Mouse (Mus musculus): ENCODE data around the gene Clec12b.
A peak's percentile ranks its signal among the peaks of the same experiment; 100 is the strongest.
"Not testable (repeated sequence)": the region's sequence is repeated elsewhere in the genome, so short reads cannot be mapped to it uniquely, and the experiment has no call there.

Clec12b gene

DNA sequence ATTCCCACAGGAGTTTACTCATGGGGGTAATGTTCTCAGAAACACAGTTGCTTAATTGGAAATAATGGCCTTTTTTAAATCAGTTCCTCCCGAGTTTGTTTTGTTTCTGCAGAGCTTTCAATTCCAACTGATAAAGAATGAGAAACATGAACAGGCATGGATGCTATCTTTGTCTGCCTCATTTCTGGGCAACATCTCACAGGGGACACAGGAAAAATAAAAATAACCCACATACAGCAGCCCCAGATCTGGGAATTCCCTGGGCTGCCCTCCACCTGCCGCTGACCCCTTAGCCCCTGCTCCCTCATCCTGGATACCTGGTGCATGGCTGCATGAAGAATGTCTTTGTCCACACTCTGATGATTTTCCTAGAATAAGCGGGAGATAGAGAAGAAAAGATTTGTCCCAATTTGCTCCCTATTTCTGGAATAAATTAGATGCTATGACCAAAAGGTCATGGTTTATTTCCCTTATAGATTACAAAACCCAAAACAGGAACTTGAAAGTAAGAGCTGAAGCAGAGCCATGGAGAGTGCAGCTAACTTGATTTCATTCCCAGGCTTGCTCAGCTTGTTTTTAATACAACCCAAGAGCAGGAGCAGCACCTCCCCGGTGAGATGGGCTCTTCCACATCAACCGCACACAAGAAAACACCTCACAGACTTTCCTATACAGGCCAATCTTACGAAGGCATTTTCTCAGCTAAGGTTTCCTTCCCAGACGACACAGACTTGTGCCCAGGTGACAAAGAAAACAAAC, 16.1 kb downstream of the Clec12b start:
- DNase-seq (ENCODE audit: low spot score): no peak

DNA sequence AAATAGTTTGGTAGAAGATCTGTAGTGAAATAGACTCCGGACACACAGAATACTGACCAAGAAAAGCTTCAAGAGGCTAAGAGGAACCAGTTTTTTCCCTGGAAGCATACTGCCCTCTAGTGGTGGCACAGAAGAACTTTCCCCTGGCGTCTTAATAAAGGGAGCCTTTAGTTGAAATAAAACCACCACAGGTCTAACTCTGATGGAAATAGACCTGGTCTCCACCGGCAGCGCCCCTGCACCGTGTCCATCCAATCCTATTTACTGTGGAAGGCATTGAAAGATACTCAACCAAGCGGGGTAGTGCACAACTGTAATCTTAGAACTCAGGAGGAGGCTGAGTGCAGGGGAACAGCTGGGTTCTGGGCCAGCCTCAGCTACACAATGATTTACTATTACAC, 19.7 kb downstream of the Clec12b start:
- no peak for DNase-seq (ENCODE audit: low spot score)

DNA sequence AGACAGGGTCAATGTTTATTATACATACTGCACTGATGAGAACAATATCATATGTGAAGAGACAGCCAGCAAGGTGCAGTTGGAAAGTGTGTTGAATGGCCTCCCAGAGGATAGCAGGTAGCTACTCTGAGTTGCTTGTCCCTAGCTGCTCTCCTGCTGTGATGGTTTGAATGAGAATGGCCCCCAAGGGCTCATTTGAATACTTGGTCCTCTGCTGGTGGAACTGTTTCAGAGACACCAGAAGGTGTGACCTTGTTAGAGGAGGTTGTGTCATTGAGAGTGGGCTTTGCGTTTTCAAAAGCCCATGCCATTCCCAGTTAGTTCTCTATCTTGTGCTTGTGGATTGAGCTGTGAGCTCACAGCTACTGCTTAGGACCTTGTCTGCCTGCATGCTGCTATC, 21.7 kb downstream of the Clec12b start:
- DNase-seq (ENCODE audit: low spot score): no peak

DNA sequence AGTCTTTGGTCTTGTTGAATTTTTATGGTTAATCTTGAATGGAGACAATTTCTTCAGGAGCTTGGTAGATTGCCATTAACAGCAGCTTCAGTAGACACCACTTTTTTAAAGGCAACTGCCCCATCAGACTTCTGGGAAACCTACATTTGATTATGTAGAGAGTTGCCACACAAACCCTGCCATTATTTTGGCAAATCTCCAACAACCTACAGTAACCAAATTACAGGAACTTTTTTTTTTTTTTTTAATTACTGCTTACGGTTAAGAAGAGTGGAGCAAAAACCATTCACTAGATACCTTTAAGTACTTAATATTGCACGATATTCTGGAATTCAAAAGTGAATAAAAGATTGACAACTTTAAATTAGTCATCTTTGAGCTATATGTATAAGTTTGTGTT, 26.2 kb downstream of the Clec12b start:
- DNase-seq (ENCODE audit: low spot score): no peak

DNA sequence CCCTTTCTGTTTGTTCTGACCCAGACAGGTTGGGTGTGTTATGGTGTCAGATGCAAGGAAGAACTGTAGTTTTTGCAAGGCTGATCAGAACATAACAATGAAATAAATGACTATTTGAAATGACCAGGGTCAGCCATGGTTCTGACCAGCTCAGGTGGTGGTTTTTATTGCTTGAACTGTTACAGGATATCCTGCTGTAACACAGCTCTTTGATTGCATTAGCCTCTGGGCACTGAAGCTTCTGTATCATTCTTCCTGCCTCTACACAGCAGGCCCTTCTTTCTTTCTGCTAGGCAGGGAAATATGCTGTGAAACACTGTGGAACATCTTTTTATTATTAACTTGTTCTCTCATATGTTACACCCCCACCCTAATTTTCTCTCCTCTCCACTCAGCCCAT, 29.2 kb downstream of the Clec12b start:
- DNase-seq (ENCODE audit: low spot score): no peak

DNA sequence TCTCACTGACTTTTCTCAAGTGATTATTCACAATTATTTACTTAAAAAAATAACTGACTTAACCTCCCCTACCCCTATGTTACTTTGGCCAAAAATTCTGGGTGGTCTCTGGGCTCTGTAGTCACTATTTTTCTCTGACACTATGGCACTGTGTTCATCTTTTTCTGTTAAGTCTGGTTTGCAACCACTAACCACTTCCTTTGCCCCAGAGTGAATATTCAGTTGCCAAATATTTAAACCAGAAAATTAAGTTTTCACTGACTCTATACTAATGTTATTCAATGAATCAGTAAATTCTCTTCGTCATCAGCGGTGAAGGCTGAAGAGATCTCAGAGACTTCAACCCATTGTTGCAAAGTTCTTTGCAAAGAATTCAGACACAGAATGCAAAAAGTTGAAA, 29.9 kb downstream of the Clec12b start:
- DNase-seq (ENCODE audit: low spot score): no peak

DNA sequence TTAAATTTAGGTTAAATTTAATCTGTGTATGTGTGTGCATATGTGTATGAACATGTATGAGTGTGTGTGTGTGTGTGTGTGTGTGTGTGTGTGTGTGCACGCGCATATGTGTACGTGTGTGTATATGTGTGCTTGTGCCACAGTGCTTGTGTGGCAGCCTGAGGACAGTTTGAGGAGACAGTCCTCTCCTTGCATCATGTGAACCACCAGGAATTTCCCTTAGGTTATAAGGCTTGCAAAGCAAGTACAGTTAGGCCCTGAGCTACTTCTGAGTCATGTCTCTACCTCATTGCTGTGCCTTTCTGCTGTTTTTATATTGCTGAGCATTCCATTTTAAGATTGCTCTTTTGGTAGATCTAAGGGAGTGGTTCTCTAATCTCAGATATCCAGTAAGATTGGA, 34.6 kb downstream of the Clec12b start:
- DNase-seq (ENCODE audit: low spot score): no peak

DNA sequence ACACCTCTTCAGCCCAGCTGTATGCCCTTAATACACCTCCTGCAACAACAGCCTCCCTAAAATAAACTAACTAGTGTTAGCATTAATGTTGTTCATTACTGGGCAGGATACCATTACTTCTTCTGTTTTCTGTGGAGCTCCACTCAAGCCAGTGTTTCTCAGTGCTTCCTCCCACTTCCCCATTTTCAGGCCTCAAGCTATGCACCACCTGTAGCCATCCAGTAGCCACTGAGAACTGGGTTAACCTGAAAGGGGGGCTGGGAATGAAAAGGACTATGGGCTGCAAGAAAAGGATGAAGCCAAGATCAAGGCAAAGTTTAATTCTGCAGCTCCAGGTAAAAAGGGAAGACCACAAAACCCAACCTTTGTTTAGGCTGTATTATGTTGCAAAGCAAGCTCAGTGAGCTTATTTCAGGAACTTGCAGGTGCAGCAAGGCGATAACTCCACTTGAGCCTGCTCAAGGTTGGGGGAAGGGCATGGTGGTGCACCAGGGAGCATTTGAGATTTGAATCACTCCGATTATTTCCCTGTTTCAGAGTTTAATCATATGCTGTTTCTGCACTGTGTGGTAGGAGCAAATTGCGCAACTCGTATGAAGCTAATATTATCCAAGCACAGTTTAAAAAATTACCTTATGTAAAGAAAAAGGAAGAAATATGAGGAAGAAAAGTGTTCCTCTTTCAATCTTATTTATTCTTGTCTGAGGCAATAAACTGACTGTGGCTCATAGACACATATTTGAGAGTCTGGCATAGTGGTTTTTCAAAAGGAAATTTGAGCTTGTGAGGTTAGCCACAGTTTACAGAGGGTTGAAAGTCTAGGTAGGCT, 35.9 kb downstream of the Clec12b start:
- no peak for DNase-seq (ENCODE audit: low spot score)

DNA sequence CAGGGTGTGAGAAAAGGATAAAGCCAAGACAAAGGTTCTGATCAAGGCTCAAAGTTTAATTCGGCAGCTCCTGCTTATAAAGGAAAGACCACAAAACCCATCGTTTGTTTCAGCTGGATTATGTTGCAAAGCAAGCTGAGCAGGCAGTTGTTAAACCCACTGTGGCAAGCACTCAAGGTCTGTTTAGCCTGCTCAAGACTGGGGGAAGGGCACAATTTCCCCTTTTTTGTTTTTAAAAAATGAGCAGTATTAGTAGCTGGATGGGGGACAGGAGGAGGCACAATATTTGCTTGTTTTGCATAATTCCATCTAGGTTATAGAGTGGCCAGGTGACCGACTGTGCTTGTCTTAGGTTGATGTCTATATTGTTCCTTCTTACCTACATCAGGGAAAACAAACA, 41.3 kb downstream of the Clec12b start:
- DNase-seq (ENCODE audit: low spot score): no peak

DNA sequence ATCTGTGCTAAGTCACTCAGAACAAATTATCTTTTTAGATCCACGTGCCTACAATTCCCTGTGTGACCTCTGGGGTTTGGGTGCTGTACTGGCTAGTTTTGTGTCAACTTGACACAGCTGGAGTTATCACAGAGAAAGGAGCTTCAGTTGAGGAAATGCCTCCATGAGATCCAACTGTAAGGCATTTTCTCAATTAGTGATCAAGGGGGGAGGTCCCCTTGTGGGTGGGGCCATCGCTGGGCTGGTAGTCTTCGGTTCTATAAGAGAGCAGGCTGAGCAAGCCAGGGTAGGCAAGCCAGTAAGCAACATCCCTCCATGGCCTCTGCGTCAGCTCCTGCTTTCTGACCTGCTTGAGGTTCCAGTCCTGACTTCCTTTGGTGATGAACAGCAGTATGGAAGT, 43.3 kb downstream of the Clec12b start, which contains the start of gene Clec12a:
Gene Clec12a, plus strand, starts transcription at position 301 of the 400 bp plus-strand sequence.
- not testable (repeated sequence) for DNase-seq (ENCODE audit: low spot score)

DNA sequence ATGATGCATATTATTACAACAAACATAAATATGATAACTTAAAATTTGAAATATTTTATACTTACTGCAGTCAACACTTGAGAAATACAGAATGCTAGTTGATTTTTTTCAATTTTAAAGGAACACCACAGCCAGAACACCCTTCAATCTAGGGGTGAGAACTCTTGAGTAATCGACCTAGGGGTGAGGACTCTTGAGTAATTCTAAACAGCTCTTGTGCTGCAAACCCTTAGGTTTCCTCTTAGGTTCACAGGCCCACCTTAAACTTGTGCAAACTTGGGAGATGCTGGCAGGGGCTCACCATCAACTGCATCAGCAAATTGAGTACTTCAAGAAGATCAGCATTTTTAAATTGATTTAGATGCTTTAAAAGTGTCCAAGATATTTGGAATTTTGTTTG, 47.9 kb downstream of the Clec12b start:
- no peak for DNase-seq (ENCODE audit: low spot score)

DNA sequence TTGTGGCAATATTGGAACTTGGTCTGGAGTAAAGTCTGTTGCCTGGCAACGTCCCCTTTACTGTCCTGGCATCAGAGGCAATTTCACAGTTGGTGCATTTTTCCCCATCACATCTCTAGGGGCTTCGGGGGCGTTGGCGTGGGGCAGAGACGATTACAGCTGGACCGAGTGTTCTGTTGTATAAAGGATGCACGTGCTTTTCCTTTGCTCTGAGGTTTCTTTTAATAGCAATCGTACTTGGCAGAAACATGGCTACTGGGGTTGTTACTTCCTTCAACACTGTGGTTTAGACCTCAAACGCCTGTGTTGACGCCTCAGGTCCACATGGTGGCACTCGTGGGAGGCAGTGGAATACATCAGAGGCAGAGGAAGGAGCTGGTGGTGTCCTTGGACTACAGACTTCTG, 52.0 kb downstream of the Clec12b start:
- peak; percentile 24 for DNase-seq (ENCODE audit: low spot score)

DNA sequence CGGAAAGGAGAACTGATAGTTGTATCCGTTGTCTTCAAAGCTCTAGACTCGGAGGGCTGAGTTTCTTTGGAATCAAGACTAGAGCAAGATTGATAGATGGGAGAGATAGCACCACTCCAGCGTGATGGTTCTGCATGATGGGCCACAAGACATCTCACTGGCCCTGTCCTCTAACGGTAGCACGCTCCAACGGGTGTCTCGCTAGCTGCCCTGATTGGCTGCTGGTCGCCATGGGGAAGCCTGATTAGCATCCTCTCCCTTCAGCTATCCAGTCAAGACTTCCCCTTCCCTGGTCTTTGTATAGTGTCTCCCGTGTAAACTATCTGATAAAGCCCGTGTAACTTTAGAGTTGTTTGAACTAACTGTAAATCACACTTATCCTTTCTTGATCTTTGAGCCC, 54.1 kb downstream of the Clec12b start, which contains the start of gene 4922502D21Rik:
Gene 4922502D21Rik, minus strand, starts transcription at position 187 of the 400 bp plus-strand sequence.
- DNase-seq (ENCODE audit: low spot score): no peak

DNA sequence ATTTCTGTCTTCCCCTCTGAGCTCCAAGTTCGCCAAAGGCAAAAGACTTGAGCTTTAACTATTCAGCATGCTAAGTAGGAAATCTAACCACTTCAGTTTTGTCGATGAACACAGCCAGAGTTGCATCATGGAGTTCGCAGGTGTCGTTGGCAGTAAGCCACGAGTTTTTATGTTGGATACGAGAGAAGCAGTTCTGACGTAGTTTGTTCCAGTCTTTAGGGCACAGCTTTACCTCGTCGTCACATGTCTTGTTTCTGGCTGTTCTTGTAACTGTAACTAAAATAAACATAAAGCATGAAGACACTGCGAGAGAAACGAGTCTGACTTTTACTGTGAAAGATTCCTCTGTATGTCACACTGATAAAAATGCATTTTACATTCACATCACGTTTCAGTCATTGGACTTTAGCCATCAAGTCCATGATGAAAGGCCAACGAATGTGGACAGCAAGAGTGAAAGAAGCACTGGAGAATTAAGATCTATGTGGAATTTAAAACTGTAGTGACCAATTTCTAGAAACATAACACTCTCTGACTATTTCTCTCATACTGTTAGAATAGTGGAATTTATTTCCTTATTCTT, 59.0 kb downstream of the Clec12b start:
- no peak for DNase-seq (ENCODE audit: low spot score)

DNA sequence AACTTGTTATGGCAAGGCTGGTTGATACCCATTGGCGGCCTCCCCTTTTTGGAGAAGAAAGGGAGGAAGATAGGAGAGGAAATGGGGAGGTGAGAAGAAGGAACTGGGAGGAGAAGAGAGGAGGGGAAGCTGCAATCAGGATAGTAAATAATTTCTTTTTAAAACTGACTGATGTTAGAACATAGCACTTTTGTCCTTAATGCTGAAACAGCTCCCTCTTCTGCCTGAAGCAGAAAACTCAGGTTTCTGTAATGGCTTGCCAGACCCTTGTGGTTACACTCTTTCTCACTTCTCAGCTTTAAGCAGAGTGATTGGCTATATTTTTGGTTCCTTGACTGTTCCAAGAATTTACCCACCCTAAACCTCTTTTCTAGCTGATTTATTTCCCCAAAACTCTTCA, 59.7 kb downstream of the Clec12b start:
- no peak for DNase-seq (ENCODE audit: low spot score)
